Mouse (Mus musculus) mammary gland, adult 2 months (tissue): Measurements from ENCODE around the gene Slc25a3. TPM values are rescaled to one million over a fixed set of nuclear protein-coding genes. Genes with fewer than 3 reads are reported as not detected.

ENCODE experiments used
- polyA plus RNA-seq: library from polyadenylated mRNA; depleted of rRNA; stranded (reverse); fragments of >200 nt; gene quantifications from 2 replicates; pipeline ENCODE4 v1.2.3, GENCODE M21; 2012; ENCODE audit warnings: low replicate concordance; rRNA removed

Gene Slc25a3
- polyA plus RNA-seq, result 359 and 377 TPM in 2 replicates

DNA sequence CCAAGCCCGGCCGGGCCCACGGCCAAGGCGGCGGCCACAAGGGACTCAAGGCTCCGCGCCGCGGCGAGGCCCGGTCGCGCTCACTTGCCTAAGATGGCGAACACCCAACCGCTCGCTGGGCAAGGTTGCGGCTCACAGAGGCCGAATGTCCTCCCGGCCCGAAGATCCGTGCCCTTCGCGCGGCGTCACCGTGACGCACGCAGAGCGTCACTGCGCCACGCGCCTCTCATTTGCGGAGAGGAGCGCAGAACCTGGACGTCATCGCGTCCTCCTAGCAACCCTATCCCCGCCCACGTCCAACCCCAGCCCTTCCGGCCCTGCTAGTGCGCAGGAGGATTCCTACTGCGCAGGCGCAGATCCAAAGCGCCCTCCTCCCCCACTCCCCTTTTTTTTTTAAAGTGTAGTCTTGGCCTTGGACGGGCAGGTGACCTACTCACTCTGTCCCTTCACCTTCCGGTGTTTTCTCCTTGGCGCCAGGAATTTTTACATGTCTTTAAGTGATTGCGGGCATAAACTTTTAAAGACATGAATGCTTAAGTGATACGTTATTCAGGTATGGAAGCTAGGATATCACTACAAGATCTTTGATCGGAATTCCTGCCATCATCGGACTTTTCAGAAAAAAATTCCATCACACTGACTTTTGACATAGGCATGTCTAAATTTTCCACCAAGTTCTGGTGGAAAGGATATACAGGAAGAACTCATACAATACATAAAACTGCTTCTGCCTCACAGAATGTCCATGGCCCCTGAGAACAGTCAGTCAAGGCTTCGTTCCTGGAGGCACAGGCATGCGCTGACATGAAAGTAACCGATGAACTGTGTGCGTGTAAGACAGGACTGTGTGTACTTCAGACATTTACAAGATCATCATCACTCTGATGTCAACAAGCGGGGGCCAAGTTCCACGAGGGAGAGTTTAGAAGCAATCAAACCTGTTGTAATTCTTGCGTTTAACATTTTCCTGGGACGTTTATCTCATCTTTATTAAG lies at the start of gene Slc25a3:
Gene Slc25a3 (minus strand): TSS at position 232 of the 995 bp plus-strand sequence.

DNA sequence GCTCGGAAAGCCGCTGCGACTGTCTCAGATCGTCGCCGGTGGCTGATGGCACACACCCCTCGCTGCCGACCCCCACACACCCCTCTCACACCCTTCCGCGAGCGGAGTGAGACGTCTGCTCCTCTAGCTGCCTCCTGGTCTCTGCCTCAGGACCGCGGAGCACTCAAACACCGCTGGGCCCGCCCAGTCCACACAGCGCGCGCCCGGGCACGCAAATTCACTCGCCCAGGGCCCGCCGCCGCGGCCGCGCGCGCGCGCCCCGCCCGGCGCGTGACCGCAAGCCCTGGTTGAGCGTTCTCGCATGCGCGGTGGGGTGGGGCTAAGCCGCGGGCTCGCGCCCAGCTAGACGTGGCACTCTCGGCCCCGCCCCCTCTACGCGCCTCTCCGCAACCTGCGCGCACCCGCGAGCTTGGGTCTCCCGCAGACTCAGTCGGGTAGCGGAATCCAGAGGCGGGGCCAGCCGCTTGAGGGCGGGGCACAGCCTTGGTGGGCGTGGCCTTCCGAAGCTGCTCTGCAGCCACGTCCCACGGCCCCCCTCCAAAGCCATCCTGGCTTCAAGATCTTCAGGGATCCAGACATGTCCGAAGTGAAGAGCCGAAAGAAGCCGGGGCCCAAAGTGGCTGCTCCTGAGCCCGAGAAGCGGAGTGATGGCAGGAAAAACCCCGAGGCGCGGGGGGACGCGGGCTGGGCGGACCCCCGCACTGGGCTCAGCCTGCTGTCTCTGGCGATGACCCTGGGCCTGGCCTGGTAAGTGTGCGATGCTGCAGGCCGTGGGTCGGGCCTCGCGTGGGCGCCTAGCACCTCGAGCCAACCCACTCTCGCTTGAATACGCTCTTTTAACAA lies 41.1 kb downstream of the Slc25a3 start, which contains the start of the genes Apaf1 and Ikbip:
Gene Apaf1 (minus strand): TSS at position 221 of the 843 bp plus-strand sequence.
Gene Ikbip (plus strand): TSS at position 391 of the 843 bp plus-strand sequence.

Other genes with a start within 250 kb of the Slc25a3 start
- gene Apaf1, start 41.3 kb downstream of the Slc25a3 start, polyA plus RNA-seq, result 6.8 and 7.4 TPM in 2 replicates
- gene Ikbip, start 41.1 kb downstream of the Slc25a3 start, polyA plus RNA-seq, result 3.3 and 4.7 TPM in 2 replicates
- gene Tmpo, start 57.3 kb upstream of the Slc25a3 start, polyA plus RNA-seq, result 24.8 and 41.5 TPM in 2 replicates